Mouse (Mus musculus) olfactory bulb, adult 2 months (tissue): Measurements from ENCODE around the gene Elavl4. TPM values are rescaled to one million over a fixed set of nuclear protein-coding genes. Genes with fewer than 3 reads are reported as not detected.
A peak's percentile ranks its signal among the peaks of the same experiment; 100 is the strongest.

Experiments used
- H3K27ac ChIP-seq: fragments of 200-500 bp; 2 replicates; pipeline ENCODE4 v1.5.1; 2012; ENCODE audit warnings: low read depth, low read length; ENCODE audit not compliant: insufficient read depth
- H3K4me1 ChIP-seq: fragments of 200-500 bp; 2 replicates; pipeline ENCODE4 v1.6.1; 2012; ENCODE audit warnings: low read length; ENCODE audit not compliant: control insufficient read depth, insufficient read depth
- H3K4me3 ChIP-seq: fragments of 200-500 bp; 2 replicates; pipeline ENCODE4 v1.5.1; 2012; ENCODE audit warnings: mild to moderate bottlenecking, low read depth, low read length, moderate library complexity; ENCODE audit not compliant: insufficient read depth
- CTCF ChIP-seq: fragments of 200-500 bp; IDR thresholded peaks from 2 replicates; pipeline ENCODE4 v1.5.1; 2012; ENCODE audit warnings: low read depth, mild to moderate bottlenecking, low read length, moderate library complexity; ENCODE audit not compliant: insufficient read depth
- POLR2A ChIP-seq: fragments of 200-500 bp; IDR thresholded peaks from 2 replicates; pipeline ENCODE4 v1.6.1; 2012; ENCODE audit warnings: mild to moderate bottlenecking, low read depth, low read length, moderate library complexity; ENCODE audit not compliant: insufficient read depth
- WGBS: fragments of 180-500 bp; shearing (Covaris S2); methylation state at CpG from one replicate; pipeline ENCODE4 v1.1.7; 2018; 5-methylcytosine and 5-hydroxymethylcytosine counted together
- polyA plus RNA-seq: library from polyadenylated mRNA; stranded (reverse); fragments of >200 nt; gene quantifications from 2 replicates; pipeline ENCODE4 v1.2.4, GENCODE M21; 2012; ENCODE audit warnings: low replicate concordance; ENCODE audit not compliant: missing spikeins, insufficient read depth, insufficient read length

Elavl4 gene
- polyA plus RNA-seq, 1 experiment = not detected

GRCm38 (mm10) chr4:110295793-110296192 lies 55.9 kb downstream of the Elavl4 start:
- no peak for TF ChIP-seq CTCF
- TF ChIP-seq POLR2A = no peak
- no peak overlapping the region for H3K27ac ChIP-seq
- WGBS = 98% methylated on average over 3 of the region's 3 CpGs
- no peak overlapping the region for H3K4me3 ChIP-seq
- no peaks in the 10 kb centered on the region for H3K4me1 ChIP-seq

GRCm38 (mm10) chr4:110293238-110293637 lies 58.5 kb downstream of the Elavl4 start:
- Histone ChIP-seq H3K27ac (no peak overlapping the region), H3K4me3 (no peak overlapping the region), H3K4me1 (no peaks in the 10 kb centered on the region)
- WGBS = 92% methylated on average over 5 of the region's 5 CpGs
- no peak for TF ChIP-seq POLR2A
- TF ChIP-seq CTCF = no peak

GRCm38 (mm10) chr4:110292471-110292870 lies 59.2 kb downstream of the Elavl4 start:
- WGBS = 82% methylated on average over 10 of the region's 10 CpGs
- Histone ChIP-seq H3K27ac (no peak overlapping the region), H3K4me3 (no peak overlapping the region), H3K4me1 (no peaks in the 10 kb centered on the region)
- no peak for TF ChIP-seq CTCF
- TF ChIP-seq POLR2A = no peak

GRCm38 (mm10) chr4:110290544-110291095 lies 61.1 kb downstream of the Elavl4 start:
- 44% methylated on average over 7 of the region's 7 CpGs for WGBS
- no peak for TF ChIP-seq CTCF
- TF ChIP-seq POLR2A = no peak
- no peak overlapping the region for H3K4me3 ChIP-seq
- H3K4me1 ChIP-seq = no peaks in the 10 kb centered on the region
- no peak overlapping the region for H3K27ac ChIP-seq

- peak overlapping the region; percentile 33 for H3K4me3 ChIP-seq
- no peak overlapping the region for H3K27ac ChIP-seq
- H3K4me1 ChIP-seq = 0 out of 2 replicates have a peak, but pooled peaks cover 2% of the 10 kb centered on the region
- TF ChIP-seq POLR2A (no peak), CTCF (no peak)
- WGBS = 13% methylated on average over 12 of the region's 12 CpGs
Observed at GRCm38 (mm10) chr4:110290056-110290455, 61.7 kb downstream of the Elavl4 start.

GRCm38 (mm10) chr4:110287412-110288067 lies 64.2 kb downstream of the Elavl4 start:
- Histone ChIP-seq H3K27ac (no peak overlapping the region), H3K4me3 (no peak overlapping the region), H3K4me1 (0 out of 2 replicates have a peak, but pooled peaks cover 2% of the 10 kb centered on the region)
- TF ChIP-seq POLR2A (no peak), CTCF (no peak)
- WGBS = 42% methylated on average over 11 of the region's 11 CpGs

- Histone ChIP-seq H3K4me1 (0 out of 2 replicates have a peak, but pooled peaks cover 2% of the 10 kb centered on the region), H3K4me3 (peak overlapping the region; percentile 38), H3K27ac (0 out of 2 replicates have a peak overlapping the region, but pooled peaks have one; percentile 31)
- no peak for TF ChIP-seq CTCF
- no peak for TF ChIP-seq POLR2A
- WGBS = 33% methylated on average over 7 of the region's 7 CpGs
Observed at GRCm38 (mm10) chr4:110286841-110287240, 64.9 kb downstream of the Elavl4 start.

GRCm38 (mm10) chr4:110286371-110286781 lies 65.3 kb downstream of the Elavl4 start:
- Histone ChIP-seq H3K27ac (peak overlapping the region; percentile 31; the same call in 1 of the 2 replicates), H3K4me3 (peak overlapping the region; percentile 38), H3K4me1 (0 out of 2 replicates have a peak, but pooled peaks cover 2% of the 10 kb centered on the region)
- 11% methylated on average over 9 of the region's 9 CpGs for WGBS
- TF ChIP-seq CTCF = no peak
- TF ChIP-seq POLR2A = no peak
